Mouse (Mus musculus) neural tube, embryonic 12.5 days (tissue): ENCODE measurements around the gene Snap47. TPM values are rescaled to one million over a fixed set of nuclear protein-coding genes. Genes with fewer than 3 reads are reported as not detected.

Source experiments
- ATAC-seq: fragments of 200-750 bp; cut with Nextera tagmentation; 2 replicates; pipeline ENCODE4 v1.8.0; 2017; ENCODE audit warnings: low read depth, mild to moderate bottlenecking, moderate TSS enrichment, moderate library complexity; ENCODE audit not compliant: low FRiP score
- H3K27ac ChIP-seq: fragments of 300-500 bp; sonication (generic); 2 replicates; pipeline ENCODE4 v1.5.1; 2016
- H3K27me3 ChIP-seq: fragments of 300-500 bp; sonication (generic); replicated peaks from 2 replicates; pipeline ENCODE4 v1.6.1; 2016; ENCODE audit warnings: mild to moderate bottlenecking
- H3K36me3 ChIP-seq: fragments of 300-500 bp; sonication (generic); 2 replicates; pipeline ENCODE4 v1.6.1; 2016; ENCODE audit warnings: mild to moderate bottlenecking
- H3K4me1 ChIP-seq: fragments of 300-500 bp; sonication (generic); 2 replicates; pipeline ENCODE4 v1.6.1; 2016
- H3K4me2 ChIP-seq: fragments of 300-500 bp; sonication (generic); replicated peaks from 2 replicates; pipeline ENCODE4 v1.6.1; 2016; ENCODE audit warnings: mild to moderate bottlenecking
- H3K4me3 ChIP-seq: fragments of 300-500 bp; sonication (generic); 2 replicates; pipeline ENCODE4 v1.5.1; 2016
- H3K9ac ChIP-seq: fragments of 300-500 bp; sonication (generic); 2 replicates; pipeline ENCODE4 v1.6.1; 2016; ENCODE audit warnings: mild to moderate bottlenecking
- H3K9me3 ChIP-seq: fragments of 300-500 bp; sonication (generic); 2 replicates; pipeline ENCODE4 v1.6.1; 2016; ENCODE audit warnings: mild to moderate bottlenecking
- WGBS: fragments of 180-500 bp; shearing (Covaris S2); methylation state at CpG from one replicate; pipeline ENCODE4 v1.1.7; 2016; 5-methylcytosine and 5-hydroxymethylcytosine counted together
- polyA plus RNA-seq: library from polyadenylated mRNA; unstranded; fragments of >200 nt; fragmentation: Nextera tagmentation; extraction: Ambion mirVana; gene quantifications from 2 replicates; pipeline ENCODE4 v1.2.1, GENCODE M21; 2016

Gene Snap47
- polyA plus RNA-seq, 1 experiment from 2014 or later = 282 TPM

GRCm38 (mm10) chr11:59364007-59364406 is 87.0 kb downstream of the Snap47 start:
- Histone ChIP-seq H3K27ac (no peak overlapping the region), H3K36me3 (no peaks in the 10 kb centered on the region), H3K4me1 (peaks cover 17% of the 10 kb centered on the region), H3K4me3 (no peak overlapping the region), H3K9ac (no peak overlapping the region), H3K4me2 (no peak overlapping the region), H3K27me3 (no peaks in the 10 kb centered on the region), H3K9me3 (no peaks in the 10 kb centered on the region)
- no peak for ATAC-seq
- WGBS = 84% methylated on average over 9 of the region's 9 CpGs

DNA sequence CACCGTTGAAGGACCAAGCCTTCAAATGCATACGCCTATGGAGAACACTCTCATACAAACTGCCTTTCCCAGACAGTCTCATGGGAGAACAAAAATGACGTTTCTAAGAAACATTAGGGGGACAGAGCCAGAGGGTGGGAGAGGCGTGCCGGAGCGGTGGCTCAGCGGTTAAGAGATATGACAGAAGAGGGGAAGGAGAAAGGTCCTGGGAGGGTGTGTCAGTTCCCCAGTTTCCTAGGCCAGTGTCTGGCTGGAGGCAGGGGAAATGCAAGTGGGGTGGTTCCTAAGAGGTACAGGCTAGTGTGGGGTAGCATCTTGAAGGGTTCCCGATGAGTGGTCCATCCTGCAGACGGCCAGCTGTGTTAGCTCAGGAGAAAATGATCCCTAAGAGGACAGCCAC is 89.7 kb downstream of the Snap47 start:
- no peak overlapping the region for H3K4me2 ChIP-seq
- peaks cover 14% of the 10 kb centered on the region for H3K4me1 ChIP-seq
- H3K4me3 ChIP-seq = no peak overlapping the region
- no peak overlapping the region for H3K27ac ChIP-seq
- H3K9me3 ChIP-seq = no peaks in the 10 kb centered on the region
- WGBS = 89% methylated on average over 9 of the region's 9 CpGs
- no peaks in the 10 kb centered on the region for H3K36me3 ChIP-seq
- H3K27me3 ChIP-seq = no peaks in the 10 kb centered on the region
- no peak overlapping the region for H3K9ac ChIP-seq
- no peak for ATAC-seq

Other genes with a start within 250 kb of the Snap47 start
- gene Mrpl55, start 248.7 kb downstream of the Snap47 start, polyA plus RNA-seq = 88.0 and 91.1 TPM in 2 replicates
- 30.1 and 30.5 TPM in 2 replicates for gene 2310033P09Rik, start 242.9 kb downstream of the Snap47 start, polyA plus RNA-seq
- 623 and 633 TPM in 2 replicates for gene Arf1, start 222.9 kb downstream of the Snap47 start, polyA plus RNA-seq
- gene Wnt3a, start 160.4 kb downstream of the Snap47 start, polyA plus RNA-seq = 3.4 and 4.1 TPM in 2 replicates
- gene Wnt9a, start 144.3 kb downstream of the Snap47 start, polyA plus RNA-seq = 3.9 and 4.2 TPM in 2 replicates
- not detected in 2 replicates for gene Prss38, start 75.5 kb downstream of the Snap47 start, polyA plus RNA-seq
- gene Jmjd4, start 1.1 kb downstream of the Snap47 start, polyA plus RNA-seq = 13.6 and 14.5 TPM in 2 replicates
- 10.1 and 10.5 TPM in 2 replicates for gene Zfp867, start 21.3 kb upstream of the Snap47 start, polyA plus RNA-seq
- gene Zkscan17, start 75.6 kb upstream of the Snap47 start, polyA plus RNA-seq = 23.4 and 23.8 TPM in 2 replicates
- gene Nlrp3, start 90.4 kb upstream of the Snap47 start, polyA plus RNA-seq = 0.13 and 0.22 TPM in 2 replicates
- not detected in 2 replicates for gene Olfr222, start 125.0 kb upstream of the Snap47 start, polyA plus RNA-seq
- gene Olfr223, start 142.1 kb upstream of the Snap47 start, polyA plus RNA-seq = not detected in 2 replicates
- gene Mprip, start 210.1 kb upstream of the Snap47 start, polyA plus RNA-seq = 105 and 123 TPM in 2 replicates